Mouse (Mus musculus): Measurements from ENCODE around the gene Pinlyp. TPM values are rescaled to one million over a fixed set of nuclear protein-coding genes. Genes with fewer than 3 reads are reported as not detected.
"Not testable (repeated sequence)": the region's sequence is repeated elsewhere in the genome, so short reads cannot be mapped to it uniquely, and the experiment has no call there.

Gene Pinlyp
- polyA plus RNA-seq, 1 experiment from 2014 or later = not detected

DNA sequence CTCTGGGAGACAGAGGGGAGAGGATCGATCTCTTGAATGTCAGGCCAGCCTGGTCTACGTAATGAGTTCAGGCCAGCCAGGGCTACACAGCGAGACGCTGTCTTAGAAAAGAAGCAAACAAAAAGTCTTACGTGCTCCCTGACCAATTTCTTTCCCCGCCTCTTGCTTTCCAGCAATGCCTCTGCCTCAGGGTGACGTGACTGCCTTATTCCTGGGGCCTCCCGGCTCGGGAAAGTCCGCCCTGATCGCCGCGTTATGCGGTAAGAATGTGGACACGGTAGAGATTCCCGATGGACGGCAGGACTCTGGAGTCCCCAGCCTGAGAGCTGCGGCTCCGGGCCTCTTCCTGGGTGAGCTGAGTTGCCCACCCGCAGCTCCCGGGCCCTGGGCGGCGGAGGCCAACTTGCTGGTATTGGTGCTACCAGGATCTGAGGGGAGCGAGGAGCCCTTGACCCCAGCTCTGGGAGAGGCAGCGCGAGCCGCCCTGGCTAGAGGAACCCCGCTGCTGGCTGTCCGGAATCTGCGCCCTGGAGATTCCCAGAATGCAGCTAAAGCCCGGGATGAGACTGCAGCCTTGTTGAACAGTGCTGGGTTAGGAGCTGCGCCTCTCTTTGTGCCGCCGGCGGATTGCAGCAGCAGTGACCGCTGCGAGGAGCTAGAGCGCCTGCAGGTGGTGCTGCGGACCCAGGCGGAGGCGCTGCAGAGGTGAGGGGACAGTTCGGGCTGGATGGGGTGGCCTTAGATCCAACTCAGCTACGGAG lies 14.5 kb downstream of the Pinlyp start:
- peak overlapping the region; percentile 62 for H3K4me3 ChIP-seq
- H3K36me3 ChIP-seq (replicated peaks) = peaks cover 35% of the 10 kb centered on the region
- peak; percentile 79 for DNase-seq (ENCODE audit: extremely low spot score, low spot score)
- H3K9me3 ChIP-seq = no peaks in the 10 kb centered on the region
- peaks cover 46% of the 10 kb centered on the region for H3K27me3 ChIP-seq (ENCODE audit: poor library complexity, severe bottlenecking)
- H3K27ac ChIP-seq = peak overlapping the region; percentile 89
- 2% methylated on average over 43 of the region's 43 CpGs for WGBS
- H3K4me1 ChIP-seq = peaks cover 42% of the 10 kb centered on the region

DNA sequence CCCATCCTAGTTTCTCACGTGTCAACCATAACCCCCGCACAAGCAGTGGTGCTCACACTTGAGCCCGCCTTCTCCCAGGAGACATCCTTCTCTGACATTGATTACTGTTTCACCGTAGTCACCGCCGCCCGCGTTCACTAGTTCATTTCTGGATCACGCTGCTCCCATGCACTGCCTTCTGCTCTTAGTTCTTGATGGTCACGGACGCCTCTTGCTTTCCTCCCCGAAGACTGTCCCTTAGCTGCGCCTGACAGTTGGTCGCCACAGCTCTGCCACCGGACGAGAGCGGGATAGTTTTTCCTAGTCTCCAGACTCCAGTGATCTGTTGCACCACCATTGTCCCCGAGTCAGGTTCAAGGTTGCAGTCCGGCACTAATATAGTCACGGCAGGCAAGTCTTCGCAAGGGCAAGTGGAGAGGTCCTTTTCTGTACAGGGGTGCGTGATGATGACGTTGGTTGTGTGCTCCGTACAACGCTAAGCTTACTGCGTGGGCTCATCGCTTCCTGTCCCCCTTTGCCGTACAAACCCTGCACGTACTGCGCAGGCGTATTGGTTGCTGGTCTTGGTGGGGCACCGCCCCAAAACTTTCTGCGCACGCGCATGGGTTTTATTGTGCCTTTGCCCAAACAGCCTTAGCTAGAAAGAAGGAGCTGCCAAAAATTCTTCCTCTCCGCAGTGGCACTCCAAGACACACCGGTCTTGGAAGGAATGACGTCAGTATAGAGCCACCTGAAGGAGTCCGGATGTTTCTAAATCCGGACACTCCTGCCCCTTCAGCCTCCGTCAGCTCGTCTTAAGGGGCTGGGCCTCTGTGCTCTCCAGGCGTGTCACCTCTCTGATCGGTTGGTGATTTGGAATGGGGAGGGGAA lies 15.6 kb downstream of the Pinlyp start, which contains the start of gene Irgq:
TSS of gene Irgq (plus strand) at position 628 of the 870 bp plus-strand sequence.
- DNase-seq (ENCODE audit: extremely low spot score, low spot score) = peak; percentile 97
- Histone ChIP-seq H3K9me3 (no peaks in the 10 kb centered on the region; the same call in 1 of the 2 replicates), H3K27me3 (ENCODE audit: poor library complexity, severe bottlenecking) (peaks cover 36% of the 10 kb centered on the region), H3K4me1 (peaks cover 42% of the 10 kb centered on the region), H3K27ac (peak within 1 kb of the TSS; percentile 89), H3K4me3 (peak within 1 kb of the TSS; percentile 62), H3K36me3 (replicated peaks) (peaks cover 24% of the 10 kb centered on the region)
- WGBS = 1% methylated on average over 44 of the region's 44 CpGs

DNA sequence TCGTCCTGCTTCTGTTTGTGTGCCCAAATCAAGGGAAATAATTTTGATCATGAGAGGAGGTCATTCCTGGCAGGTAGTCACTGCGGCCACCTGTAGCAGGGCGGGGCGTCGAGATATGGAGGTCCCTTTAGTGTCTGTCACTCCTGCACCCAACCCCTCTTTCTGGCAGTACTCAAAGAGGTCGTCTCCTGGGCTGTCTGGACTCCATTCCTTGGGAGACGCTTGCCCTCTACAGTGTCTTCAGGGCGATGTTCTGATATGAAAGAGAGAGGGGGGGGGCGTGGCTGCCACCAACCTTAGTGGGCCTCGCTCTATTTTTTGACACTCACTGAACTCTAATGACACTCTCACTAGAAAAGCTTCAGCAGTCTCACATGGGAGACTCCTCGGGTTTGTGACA lies 16.3 kb downstream of the Pinlyp start:
- H3K4me1 ChIP-seq = peaks cover 42% of the 10 kb centered on the region
- peak overlapping the region; percentile 62 for H3K4me3 ChIP-seq
- DNase-seq (ENCODE audit: extremely low spot score, low spot score) = no peak
- peaks cover 29% of the 10 kb centered on the region for H3K27me3 ChIP-seq (ENCODE audit: poor library complexity, severe bottlenecking)
- no peaks in the 10 kb centered on the region; the same call in 1 of the 2 replicates for H3K9me3 ChIP-seq
- peak overlapping the region; percentile 89 for H3K27ac ChIP-seq
- WGBS = 65% methylated on average over 11 of the region's 11 CpGs
- peaks cover 18% of the 10 kb centered on the region for H3K36me3 ChIP-seq (replicated peaks)

DNA sequence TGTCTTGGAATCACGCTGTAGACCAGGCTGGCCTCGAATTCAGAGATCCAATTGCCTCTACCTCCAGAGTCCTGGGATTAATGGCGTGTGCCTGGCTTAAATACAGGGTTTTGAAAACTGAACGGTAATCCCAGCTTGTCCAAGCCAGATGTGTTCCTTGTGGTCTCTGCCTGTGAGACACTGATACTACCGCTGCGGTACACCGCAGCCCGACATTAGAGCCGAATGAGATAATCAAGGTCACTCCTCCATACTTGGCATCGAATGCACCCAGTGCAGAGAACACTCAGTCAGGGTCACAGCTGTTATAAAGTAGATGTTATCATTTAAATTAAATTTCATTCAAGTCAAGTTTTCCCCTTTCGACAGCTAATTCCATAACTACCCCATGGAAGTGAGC lies 17.1 kb downstream of the Pinlyp start:
- peaks cover 22% of the 10 kb centered on the region for H3K27me3 ChIP-seq (ENCODE audit: poor library complexity, severe bottlenecking)
- H3K9me3 ChIP-seq = no peaks in the 10 kb centered on the region; the same call in 1 of the 2 replicates
- peaks cover 36% of the 10 kb centered on the region for H3K4me1 ChIP-seq
- 93% methylated on average over 11 of the region's 11 CpGs for WGBS
- no peak overlapping the region for H3K4me3 ChIP-seq
- peaks cover 10% of the 10 kb centered on the region for H3K36me3 ChIP-seq (replicated peaks)
- no peak overlapping the region for H3K27ac ChIP-seq
- DNase-seq (ENCODE audit: extremely low spot score, low spot score) = no peak

DNA sequence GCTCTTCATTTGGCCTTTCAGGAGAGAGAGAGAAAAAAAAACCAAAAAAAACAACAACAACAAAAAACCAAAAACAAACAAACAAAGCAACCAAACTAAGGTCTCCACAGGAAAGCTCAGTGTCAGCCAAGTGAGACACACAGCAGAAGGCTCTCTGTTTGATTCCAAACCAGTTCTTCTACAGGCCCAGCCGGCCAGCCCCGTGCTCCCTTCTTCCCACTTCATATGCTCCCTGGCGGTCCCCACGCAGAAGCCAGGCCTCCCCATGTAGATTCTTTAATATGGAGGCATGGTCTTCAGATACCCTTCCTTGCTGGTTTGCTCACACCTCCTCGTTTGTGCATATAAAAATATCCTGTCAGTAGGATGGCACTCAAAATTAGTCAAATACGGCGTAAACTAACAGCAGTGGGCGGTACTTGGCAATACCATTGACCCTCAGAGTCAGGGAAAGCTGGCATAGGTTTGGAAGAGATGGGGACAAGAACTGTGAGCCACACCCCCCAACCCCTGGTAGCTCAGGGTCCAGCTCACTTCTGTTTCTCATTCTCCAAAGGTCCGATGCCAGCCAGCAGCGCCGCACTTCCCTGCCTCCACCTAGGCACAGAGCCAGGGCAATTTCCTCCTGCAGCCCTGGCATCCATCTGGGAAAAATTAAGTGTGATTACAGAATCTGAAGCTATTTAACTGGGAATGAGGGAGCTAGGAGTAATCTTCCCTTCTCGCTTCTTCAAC lies 20.1 kb downstream of the Pinlyp start:
- H3K27ac ChIP-seq = no peak overlapping the region

DNA sequence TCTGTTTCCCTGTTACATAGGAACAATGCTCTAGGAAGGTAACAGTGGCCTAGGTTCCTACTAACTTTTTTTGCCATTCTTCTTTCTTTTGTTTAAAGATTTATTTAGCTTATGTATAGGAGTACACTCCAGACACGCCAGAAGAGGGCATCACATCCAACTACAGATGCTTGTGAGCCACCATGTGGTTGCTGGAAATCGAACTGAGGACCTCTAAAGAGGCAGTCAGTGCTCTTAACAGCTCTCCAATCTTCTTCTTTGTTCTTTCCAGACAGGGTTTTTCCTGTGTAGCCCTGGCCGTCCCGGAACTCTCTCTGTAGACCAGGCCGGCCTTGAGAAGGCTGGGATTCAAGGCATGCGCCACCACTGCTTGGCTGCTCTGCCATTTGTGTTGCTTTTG lies 20.9 kb downstream of the Pinlyp start:
- H3K4me1 ChIP-seq = peaks cover 9% of the 10 kb centered on the region
- WGBS = 84% methylated on average over 6 of the region's 6 CpGs
- H3K9me3 ChIP-seq = no peaks in the 10 kb centered on the region; the same call in 1 of the 2 replicates
- no peak overlapping the region for H3K4me3 ChIP-seq
- DNase-seq (ENCODE audit: extremely low spot score, low spot score) = no peak
- no peak overlapping the region for H3K27ac ChIP-seq
- H3K27me3 ChIP-seq (ENCODE audit: poor library complexity, severe bottlenecking) = no peaks in the 10 kb centered on the region
- H3K36me3 ChIP-seq (replicated peaks) = no peaks in the 10 kb centered on the region

More for the DNA sequence above, 20.1 kb downstream of the Pinlyp start:
- no peak for DNase-seq (ENCODE audit: extremely low spot score, low spot score)
- H3K4me3 ChIP-seq = no peak overlapping the region
- H3K27me3 ChIP-seq (ENCODE audit: poor library complexity, severe bottlenecking) = no peaks in the 10 kb centered on the region
- no peaks in the 10 kb centered on the region; the same call in 1 of the 2 replicates for H3K9me3 ChIP-seq
- H3K36me3 ChIP-seq (replicated peaks) = no peaks in the 10 kb centered on the region
- H3K4me1 ChIP-seq = peaks cover 11% of the 10 kb centered on the region
- WGBS = 91% methylated on average over 12 of the region's 12 CpGs

DNA sequence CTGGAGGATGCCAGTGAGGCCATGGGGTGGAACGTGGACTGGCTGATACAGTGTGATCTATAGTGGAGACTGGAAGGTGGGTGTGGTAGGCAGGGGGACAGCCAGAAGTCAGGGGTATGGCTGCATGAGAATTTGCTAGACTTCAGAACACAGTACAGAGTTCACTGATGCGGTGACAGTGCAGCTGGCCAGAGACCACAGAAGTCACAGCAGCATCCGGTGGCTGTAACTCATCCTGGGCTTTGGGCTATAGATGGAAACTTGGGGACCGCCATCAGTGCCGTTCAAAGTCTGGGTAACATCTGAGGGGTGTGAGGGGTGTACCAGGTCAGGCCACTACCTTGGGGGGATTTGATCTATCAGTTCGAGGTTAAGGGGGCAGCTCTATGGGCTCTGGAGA lies 22.2 kb downstream of the Pinlyp start:
- Histone ChIP-seq H3K36me3 (replicated peaks) (peaks cover 5% of the 10 kb centered on the region), H3K27me3 (ENCODE audit: poor library complexity, severe bottlenecking) (no peaks in the 10 kb centered on the region), H3K4me3 (no peak overlapping the region), H3K27ac (no peak overlapping the region), H3K9me3 (no peaks in the 10 kb centered on the region; the same call in 1 of the 2 replicates), H3K4me1 (no peaks in the 10 kb centered on the region)
- WGBS = 89% methylated on average over 6 of the region's 6 CpGs
- no peak for DNase-seq (ENCODE audit: extremely low spot score, low spot score)

DNA sequence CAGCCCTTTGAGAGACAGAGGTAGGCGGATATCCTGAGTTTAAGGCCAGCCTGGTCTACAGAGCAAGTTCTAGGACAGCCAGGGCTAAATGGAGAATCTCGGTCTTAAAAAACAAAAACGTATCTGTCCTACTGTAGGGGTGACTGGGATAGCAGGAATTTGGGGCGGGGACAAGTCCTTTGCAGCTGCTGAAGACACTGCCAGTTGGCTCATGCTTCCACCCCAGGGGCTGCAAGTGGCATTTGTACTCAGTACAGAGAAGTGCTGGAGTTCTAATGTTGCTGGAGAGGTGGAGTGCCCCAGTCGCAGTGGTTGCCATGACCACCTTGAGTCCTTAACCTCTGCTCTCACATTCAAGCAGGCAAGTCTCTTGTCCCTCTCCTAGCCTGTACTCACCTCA lies 23.1 kb downstream of the Pinlyp start:
- H3K9me3 ChIP-seq = no peaks in the 10 kb centered on the region; the same call in 1 of the 2 replicates
- WGBS = 71% methylated on average over 5 of the region's 5 CpGs
- no peak overlapping the region for H3K27ac ChIP-seq
- no peak for DNase-seq (ENCODE audit: extremely low spot score, low spot score)
- H3K27me3 ChIP-seq (ENCODE audit: poor library complexity, severe bottlenecking) = no peaks in the 10 kb centered on the region
- H3K4me3 ChIP-seq = no peak overlapping the region
- H3K4me1 ChIP-seq = no peaks in the 10 kb centered on the region
- peaks cover 14% of the 10 kb centered on the region for H3K36me3 ChIP-seq (replicated peaks)

DNA sequence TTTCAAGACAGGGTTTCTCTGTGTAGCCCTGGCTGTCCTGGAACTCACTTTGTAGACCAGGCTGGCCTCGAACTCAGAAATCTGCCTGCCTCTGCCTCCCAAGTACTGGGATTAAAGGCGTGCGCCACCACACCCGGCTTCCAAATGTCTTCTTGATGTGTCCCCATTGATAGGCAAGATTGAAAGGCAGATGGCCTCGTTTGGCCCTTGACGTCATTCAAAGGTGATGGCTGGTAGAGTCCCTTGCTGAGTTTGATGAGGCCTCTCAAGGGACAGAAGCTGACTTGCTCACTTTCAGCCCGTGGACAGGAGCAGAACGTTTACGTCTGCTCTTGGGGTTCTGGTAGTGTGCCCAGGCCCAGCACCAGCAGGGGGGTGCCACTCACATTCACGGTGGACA lies 25.9 kb downstream of the Pinlyp start:
- WGBS = 91% methylated on average over 10 of the region's 10 CpGs
- not testable (repeated sequence) for H3K4me3 ChIP-seq; H3K4me1 ChIP-seq; H3K9me3 ChIP-seq; DNase-seq (ENCODE audit: extremely low spot score, low spot score); H3K27ac ChIP-seq; H3K27me3 ChIP-seq (ENCODE audit: poor library complexity, severe bottlenecking)
- H3K36me3 ChIP-seq (replicated peaks) = peaks cover 40% of the 10 kb centered on the region

DNA sequence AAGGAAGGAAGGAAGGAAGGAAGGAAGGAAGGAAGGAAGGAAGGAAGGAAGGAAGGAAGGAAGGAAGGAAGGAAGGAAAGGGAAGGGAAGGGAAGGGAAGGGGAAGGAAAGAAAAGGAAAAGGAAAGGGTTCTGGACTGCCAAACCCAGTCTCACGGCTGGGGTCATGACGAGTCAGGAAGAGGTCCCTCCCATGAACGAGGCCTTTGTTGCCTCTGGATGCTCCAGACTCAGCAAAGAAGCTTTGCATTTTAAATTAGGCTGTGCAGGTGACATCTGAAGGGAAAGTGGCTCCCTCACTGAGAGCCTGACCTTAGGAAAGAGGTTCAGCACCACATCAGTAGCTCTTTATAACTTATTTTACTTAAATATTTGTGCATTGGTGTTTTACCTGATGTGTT lies 26.8 kb downstream of the Pinlyp start:
- WGBS = 27% methylated on average over 3 of the region's 3 CpGs
- no peak overlapping the region for H3K27ac ChIP-seq
- H3K36me3 ChIP-seq (replicated peaks) = peaks cover 49% of the 10 kb centered on the region

DNA sequence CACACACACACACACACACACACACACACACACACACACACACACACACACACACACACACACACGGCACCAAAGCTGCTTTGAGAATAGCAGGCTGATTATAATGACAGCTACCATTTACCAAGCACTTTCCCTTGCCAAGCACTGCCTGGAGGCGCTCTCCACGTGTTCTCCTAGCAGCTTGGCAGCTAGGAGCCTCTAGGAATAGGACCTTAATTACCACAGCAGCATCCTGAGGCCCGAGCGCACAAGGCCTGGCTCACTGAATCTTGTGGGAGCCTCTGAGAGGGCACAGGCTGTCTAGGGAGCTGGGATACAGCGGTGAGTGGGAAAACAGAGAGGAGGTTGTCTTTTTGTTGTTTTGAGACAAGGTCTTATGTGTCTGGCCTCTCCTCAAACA lies 28.3 kb downstream of the Pinlyp start:
- Histone ChIP-seq H3K4me3 (no peak overlapping the region), H3K9me3 (no peaks in the 10 kb centered on the region), H3K27ac (no peak overlapping the region), H3K36me3 (replicated peaks) (peaks cover 64% of the 10 kb centered on the region), H3K4me1 (0 out of 2 replicates have a peak, but pooled peaks cover 4% of the 10 kb centered on the region), H3K27me3 (ENCODE audit: poor library complexity, severe bottlenecking) (no peaks in the 10 kb centered on the region)
- DNase-seq (ENCODE audit: extremely low spot score, low spot score) = no peak
- WGBS = 60% methylated on average over 6 of the region's 6 CpGs

More for the DNA sequence above, 26.8 kb downstream of the Pinlyp start:
- H3K4me1 ChIP-seq = 0 out of 2 replicates have a peak, but pooled peaks cover 4% of the 10 kb centered on the region
- no peak for DNase-seq (ENCODE audit: extremely low spot score, low spot score)
- no peaks in the 10 kb centered on the region for H3K27me3 ChIP-seq (ENCODE audit: poor library complexity, severe bottlenecking)
- H3K9me3 ChIP-seq = no peaks in the 10 kb centered on the region
- H3K4me3 ChIP-seq = no peak overlapping the region

DNA sequence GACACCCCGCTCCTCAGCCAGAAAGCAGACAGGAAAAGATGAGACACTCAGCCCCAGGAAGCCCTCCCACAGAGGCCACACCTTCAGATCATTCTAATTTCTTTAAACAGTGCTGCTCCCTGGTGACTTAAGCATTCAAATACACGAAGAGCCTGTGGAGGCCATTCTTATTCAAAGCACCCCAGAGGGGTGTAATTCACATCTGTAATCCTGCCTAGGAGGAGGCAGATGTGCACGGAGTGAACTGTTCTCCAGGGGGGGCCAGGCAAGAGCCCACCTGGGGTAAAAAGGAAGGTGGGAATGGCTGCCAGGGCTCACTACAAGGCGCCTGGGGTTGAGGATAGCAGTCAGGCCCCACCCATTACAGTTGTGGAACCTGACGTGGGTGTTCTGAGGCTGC lies 28.8 kb downstream of the Pinlyp start:
- Histone ChIP-seq H3K4me1 (0 out of 2 replicates have a peak, but pooled peaks cover 4% of the 10 kb centered on the region), H3K27ac (no peak overlapping the region), H3K36me3 (replicated peaks) (peaks cover 69% of the 10 kb centered on the region), H3K9me3 (no peaks in the 10 kb centered on the region), H3K4me3 (no peak overlapping the region), H3K27me3 (ENCODE audit: poor library complexity, severe bottlenecking) (no peaks in the 10 kb centered on the region)
- no peak for DNase-seq (ENCODE audit: extremely low spot score, low spot score)
- 31% methylated on average over 5 of the region's 5 CpGs for WGBS

All from forebrain, embryonic 10.5 days (tissue).